Comparison of ENCODE assay signal across 25 mouse cellular contexts in the genomic region with DNA sequence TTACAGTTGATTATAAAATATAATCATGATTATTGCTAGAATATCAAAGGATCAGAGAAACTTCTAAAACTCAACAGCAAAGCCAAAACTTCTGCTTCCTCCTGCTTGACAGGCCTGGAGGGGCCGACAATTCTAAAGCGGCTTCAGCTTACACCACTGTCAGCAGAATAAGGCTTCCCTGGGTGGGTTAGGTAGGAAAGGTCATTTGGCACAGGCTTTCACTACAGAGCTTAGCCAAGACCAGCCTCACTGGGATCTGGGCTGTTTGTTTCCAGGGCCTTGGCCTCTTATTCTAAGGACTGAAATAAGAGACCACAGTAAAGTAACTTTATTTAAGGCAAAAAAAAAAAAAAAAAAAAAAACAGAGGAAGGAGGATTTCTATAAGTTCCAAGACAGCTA. TPM values are rescaled to one million over a fixed set of nuclear protein-coding genes. Genes with fewer than 3 reads are reported as not detected.
A peak's percentile ranks its signal among the peaks of the same experiment; 100 is the strongest.
DNase-seq lines count a peak whose midpoint lies in the region; ATAC-seq and TF ChIP-seq lines count a peak whose summit lies in the region.
"Had no signal": no experiment of that assay in that cellular context is flagged by ENCODE, and none has a peak within 500 bp of the region (broad histone marks: within the 10 kb centered on the region; RNA-seq: fewer than 3 reads in every experiment).

No protein-coding gene starts in this region.

- H3K4me3 ChIP-seq in embryonic facial prominence, embryonic 14.5 days (ENCODE audit: low read depth, low read length), result no peak overlapping the region
- no peak overlapping the region for H3K4me3 ChIP-seq in embryonic facial prominence, embryonic 10.5 days
- no peak overlapping the region for H3K4me3 ChIP-seq in kidney, adult 2 months (ENCODE audit: insufficient read depth, low read depth, low read length)
- no peak overlapping the region for H3K4me3 ChIP-seq in kidney, embryonic 16.5 days (ENCODE audit: low read length)
- H3K4me3 ChIP-seq: embryonic facial prominence, embryonic 13.5 days; forebrain, embryonic 13.5 days; forebrain, embryonic 15.5 days had no signal

- H3K4me1 ChIP-seq in embryonic facial prominence, embryonic 14.5 days (ENCODE audit: control insufficient read depth, insufficient read depth, low read length), result no peaks in the 10 kb centered on the region
- H3K4me1 ChIP-seq in embryonic facial prominence, embryonic 10.5 days, result no peaks in the 10 kb centered on the region
- H3K4me1 ChIP-seq in kidney, adult 2 months (ENCODE audit: control insufficient read depth, insufficient read depth, low read length), result peaks cover 6% of the 10 kb centered on the region; the same call in 1 of the 2 replicates
- H3K4me1 ChIP-seq in kidney, embryonic 16.5 days (ENCODE audit: insufficient read depth, low read length), result no peaks in the 10 kb centered on the region
- H3K4me1 ChIP-seq: embryonic facial prominence, embryonic 13.5 days had no signal

- TF ChIP-seq POLR2A in kidney, adult 2 months (IDR thresholded peaks at IDR 0.05; ENCODE audit: low read depth, low read length), result no peak

- H3K27me3 ChIP-seq in embryonic facial prominence, embryonic 14.5 days (replicated peaks; ENCODE audit: control insufficient read depth, insufficient read depth, low read length), result no peaks in the 10 kb centered on the region
- H3K27me3 ChIP-seq in embryonic facial prominence, embryonic 10.5 days (replicated peaks; ENCODE audit: low read depth, poor library complexity, severe bottlenecking), result no peaks in the 10 kb centered on the region
- H3K27me3 ChIP-seq in kidney, adult 2 months (replicated peaks; ENCODE audit: control insufficient read depth, insufficient read depth, low read length), result no peaks in the 10 kb centered on the region
- no peaks in the 10 kb centered on the region for H3K27me3 ChIP-seq in kidney, embryonic 16.5 days (ENCODE audit: insufficient read depth, low read length)
- H3K27me3 ChIP-seq: CH12.LX; embryonic facial prominence, embryonic 13.5 days; forebrain, embryonic 13.5 days; forebrain, embryonic 15.5 days; Patski had no signal

- H3K4me2 ChIP-seq in embryonic facial prominence, embryonic 14.5 days (ENCODE audit: low read depth, low read length), result no peak overlapping the region
- H3K4me2 ChIP-seq in kidney, embryonic 16.5 days (replicated peaks; ENCODE audit: low read depth, low read length), result no peak overlapping the region
- H3K4me2 ChIP-seq: embryonic facial prominence, embryonic 13.5 days; forebrain, embryonic 13.5 days; forebrain, embryonic 15.5 days had no signal

- WGBS in embryonic facial prominence, embryonic 14.5 days, result 82% methylated on average over 2 of the region's 2 CpGs
- WGBS in embryonic facial prominence, embryonic 10.5 days, result 86% methylated on average over 2 of the region's 2 CpGs
- WGBS in kidney, adult 2 months, result 56% methylated on average over 2 of the region's 2 CpGs
- 95% methylated on average over 2 of the region's 2 CpGs for WGBS in kidney, embryonic 16.5 days

- DNase-seq in embryonic facial prominence, embryonic 14.5 days (ENCODE audit: low spot score), result peak; percentile 17
- DNase-seq in embryonic facial prominence, embryonic 10.5 days (ENCODE audit: low spot score), result no peak
- peak; percentile 56 for DNase-seq in kidney, adult 2 months
- DNase-seq in kidney, postnatal 10 days, result no peak
- peak; percentile 32 for DNase-seq in kidney, postnatal 14 days
- DNase-seq in kidney, adult 18-20 months, result no peak
- DNase-seq in kidney, postnatal 36 days, result peak; percentile 19 to 52
- DNase-seq: adrenal gland, adult 8-10 months; adrenal gland, postnatal 14 days; adrenal gland, postnatal 36 days; B cell, adult 2 months; cerebellum, adult 11-12 months; cerebellum, adult 2 months; cerebellum, adult 9-10 months; cerebellum, postnatal 10 days; cerebellum, postnatal 25 days had no signal

- ATAC-seq in embryonic facial prominence, embryonic 14.5 days (ENCODE audit: low read depth), result no peak
- ATAC-seq in kidney, embryonic 16.5 days (ENCODE audit: low FRiP score, low TSS enrichment), result no peak
- ATAC-seq: activated CD4-positive, CD25-positive, alpha-beta regulatory T cell, adult 4 months; CD4-positive, CD25-positive, alpha-beta regulatory T cell, adult 4 months; forebrain, embryonic 13.5 days; forebrain, embryonic 15.5 days; Patski had no signal

- TF ChIP-seq CTCF in kidney, adult 2 months (conservative IDR thresholded peaks at IDR 0.05; ENCODE audit: insufficient read depth, insufficient read length, low read depth, low read length), result no peak

- no peak overlapping the region for H3K27ac ChIP-seq in embryonic facial prominence, embryonic 14.5 days (replicated peaks; ENCODE audit: low read depth, low read length)
- no peak overlapping the region for H3K27ac ChIP-seq in embryonic facial prominence, embryonic 10.5 days (replicated peaks)
- no peak overlapping the region for H3K27ac ChIP-seq in kidney, adult 2 months (ENCODE audit: insufficient read depth, low read depth, low read length)
- no peak overlapping the region for H3K27ac ChIP-seq in kidney, embryonic 16.5 days (ENCODE audit: low read length)
- H3K27ac ChIP-seq: embryonic facial prominence, embryonic 13.5 days; forebrain, embryonic 13.5 days; forebrain, embryonic 15.5 days had no signal

- H3K9ac ChIP-seq in embryonic facial prominence, embryonic 14.5 days (ENCODE audit: low read depth, low read length), result no peak overlapping the region
- no peak overlapping the region for H3K9ac ChIP-seq in kidney, embryonic 16.5 days (replicated peaks; ENCODE audit: low read length)
- H3K9ac ChIP-seq: embryonic facial prominence, embryonic 13.5 days; forebrain, embryonic 13.5 days; forebrain, embryonic 15.5 days had no signal

- H3K9me3 ChIP-seq in embryonic facial prominence, embryonic 14.5 days (ENCODE audit: control insufficient read depth, low read length), result no peaks in the 10 kb centered on the region
- H3K9me3 ChIP-seq in embryonic facial prominence, embryonic 10.5 days, result no peaks in the 10 kb centered on the region
- H3K9me3 ChIP-seq in kidney, embryonic 16.5 days (ENCODE audit: low read length), result no peaks in the 10 kb centered on the region
- H3K9me3 ChIP-seq: embryonic facial prominence, embryonic 13.5 days; forebrain, embryonic 13.5 days; forebrain, embryonic 15.5 days; G1E had no signal

- H3K36me3 ChIP-seq in embryonic facial prominence, embryonic 14.5 days (ENCODE audit: control insufficient read depth, insufficient read depth, low read length), result peaks cover 97% of the 10 kb centered on the region
- peaks cover 96% of the 10 kb centered on the region for H3K36me3 ChIP-seq in embryonic facial prominence, embryonic 10.5 days (replicated peaks)
- H3K36me3 ChIP-seq in kidney, adult 2 months (ENCODE audit: control insufficient read depth, insufficient read depth, low read length), result peaks cover 3% of the 10 kb centered on the region
- H3K36me3 ChIP-seq in kidney, embryonic 16.5 days (ENCODE audit: insufficient read depth, low read length), result peaks cover 64% of the 10 kb centered on the region

RNA-seq across cellular contexts. Expression of a gene that starts 49.0 kb away (rescaled TPM):
- 245 and 247 TPM in 2 replicates for polyA plus RNA-seq in embryonic facial prominence, embryonic 14.5 days (2014; fragmentation: Nextera tagmentation; extraction: Ambion mirVana)
- polyA plus RNA-seq in embryonic facial prominence, embryonic 10.5 days (2016; fragmentation: Nextera tagmentation; extraction: Ambion mirVana), result 117 and 125 TPM in 2 replicates
- 244 and 248 TPM in 2 replicates for polyA plus RNA-seq in kidney, adult 2 months (2012; rRNA removed)
- 174 and 191 TPM in 2 replicates for polyA plus RNA-seq in kidney, embryonic 16.5 days (2015; fragmentation: Nextera tagmentation; extraction: Ambion mirVana)

Comparison
In these comparisons a context has a peak if more than half of its experiments do, and no peak if none do; other contexts are left out.
1. DNase-seq: peak in embryonic facial prominence, embryonic 14.5 days (single experiment), kidney, adult 2 months (single experiment), kidney, postnatal 14 days (single experiment) and kidney, postnatal 36 days (2 of 2); none in embryonic facial prominence, embryonic 10.5 days (single experiment), kidney, postnatal 10 days (single experiment) and kidney, adult 18-20 months (single experiment).